Mouse (Mus musculus) olfactory bulb, adult 2 months (tissue): ENCODE data around the gene Ly6g5c. TPM values are rescaled to one million over a fixed set of nuclear protein-coding genes. Genes with fewer than 3 reads are reported as not detected.

Experiments
- H3K27ac ChIP-seq: fragments of 200-500 bp; 2 replicates; pipeline ENCODE4 v1.5.1; 2012; ENCODE audit warnings: low read depth, low read length; ENCODE audit not compliant: insufficient read depth
- H3K4me1 ChIP-seq: fragments of 200-500 bp; 2 replicates; pipeline ENCODE4 v1.6.1; 2012; ENCODE audit warnings: low read length; ENCODE audit not compliant: control insufficient read depth, insufficient read depth
- H3K4me3 ChIP-seq: fragments of 200-500 bp; 2 replicates; pipeline ENCODE4 v1.5.1; 2012; ENCODE audit warnings: mild to moderate bottlenecking, low read depth, low read length, moderate library complexity; ENCODE audit not compliant: insufficient read depth
- CTCF ChIP-seq: fragments of 200-500 bp; IDR thresholded peaks from 2 replicates; pipeline ENCODE4 v1.5.1; 2012; ENCODE audit warnings: low read depth, mild to moderate bottlenecking, low read length, moderate library complexity; ENCODE audit not compliant: insufficient read depth
- POLR2A ChIP-seq: fragments of 200-500 bp; IDR thresholded peaks from 2 replicates; pipeline ENCODE4 v1.6.1; 2012; ENCODE audit warnings: mild to moderate bottlenecking, low read depth, low read length, moderate library complexity; ENCODE audit not compliant: insufficient read depth
- WGBS: fragments of 180-500 bp; shearing (Covaris S2); methylation state at CpG from one replicate; pipeline ENCODE4 v1.1.7; 2018; 5-methylcytosine and 5-hydroxymethylcytosine counted together
- polyA plus RNA-seq: library from polyadenylated mRNA; stranded (reverse); fragments of >200 nt; gene quantifications from 2 replicates; pipeline ENCODE4 v1.2.4, GENCODE M21; 2012; ENCODE audit warnings: low replicate concordance; ENCODE audit not compliant: missing spikeins, insufficient read depth, insufficient read length

Ly6g5c gene
- polyA plus RNA-seq, 1 experiment, result not detected

GRCm38 (mm10) chr17:35077786-35078233 is 30.3 kb upstream of the Ly6g5c start, which contains the start of gene Ly6g6d:
Gene Ly6g6d (minus strand): TSS chr17:35078065.
- H3K4me1 ChIP-seq, result peaks cover 10% of the 10 kb centered on the region; the same call in 1 of the 2 replicates
- no peak for TF ChIP-seq CTCF
- TF ChIP-seq POLR2A, result no peak
- H3K4me3 ChIP-seq, result peak within 1 kb of the TSS; percentile 20
- H3K27ac ChIP-seq, result no peak within 1 kb of the TSS
- 22% methylated on average over 14 of the region's 14 CpGs for WGBS

- Histone ChIP-seq H3K27ac (no peak overlapping the region), H3K4me1 (peaks cover 10% of the 10 kb centered on the region; the same call in 1 of the 2 replicates), H3K4me3 (no peak overlapping the region)
- TF ChIP-seq CTCF (no peak), POLR2A (no peak)
- 63% methylated on average over 9 of the region's 9 CpGs for WGBS
Measured at GRCm38 (mm10) chr17:35079778-35080177, 28.3 kb upstream of the Ly6g5c start.

- Histone ChIP-seq H3K4me3 (no peak overlapping the region), H3K27ac (no peak overlapping the region), H3K4me1 (peaks cover 10% of the 10 kb centered on the region; the same call in 1 of the 2 replicates)
- 61% methylated on average over 6 of the region's 6 CpGs for WGBS
- TF ChIP-seq CTCF (no peak), POLR2A (no peak)
Measured at GRCm38 (mm10) chr17:35080248-35080647, 27.8 kb upstream of the Ly6g5c start.

- WGBS, result 77% methylated on average over 4 of the region's 4 CpGs
- Histone ChIP-seq H3K4me3 (no peak overlapping the region), H3K27ac (no peak overlapping the region), H3K4me1 (peaks cover 10% of the 10 kb centered on the region; the same call in 1 of the 2 replicates)
- TF ChIP-seq POLR2A, result no peak
Measured at GRCm38 (mm10) chr17:35080710-35081109, 27.4 kb upstream of the Ly6g5c start.

- Histone ChIP-seq H3K4me1 (peaks cover 2% of the 10 kb centered on the region; the same call in 1 of the 2 replicates), H3K27ac (no peak overlapping the region), H3K4me3 (no peak overlapping the region)
- no peak for TF ChIP-seq CTCF
- no peak for TF ChIP-seq POLR2A
- WGBS, result 88% methylated on average over 16 of the region's 16 CpGs
Measured at GRCm38 (mm10) chr17:35082841-35083576, 25.1 kb upstream of the Ly6g5c start.

GRCm38 (mm10) chr17:35083929-35084497 is 24.1 kb upstream of the Ly6g5c start:
- Histone ChIP-seq H3K4me3 (no peak overlapping the region), H3K4me1 (no peaks in the 10 kb centered on the region), H3K27ac (no peak overlapping the region)
- WGBS, result 80% methylated on average over 3 of the region's 3 CpGs
- no peak for TF ChIP-seq POLR2A
- no peak for TF ChIP-seq CTCF

GRCm38 (mm10) chr17:35085208-35085865 is 22.7 kb upstream of the Ly6g5c start, which contains the start of gene Ly6g6f:
Gene Ly6g6f (minus strand): TSS chr17:35085610.
- TF ChIP-seq POLR2A (no peak), CTCF (no peak)
- 81% methylated on average over 7 of the region's 7 CpGs for WGBS
- Histone ChIP-seq H3K27ac (no peak within 1 kb of the TSS), H3K4me3 (no peak within 1 kb of the TSS), H3K4me1 (peaks cover 4% of the 10 kb centered on the region)

GRCm38 (mm10) chr17:35088151-35088550 is 19.9 kb upstream of the Ly6g5c start:
- Histone ChIP-seq H3K4me3 (no peak overlapping the region), H3K4me1 (peaks cover 12% of the 10 kb centered on the region), H3K27ac (no peak overlapping the region)
- WGBS, result 46% methylated on average over 2 of the region's 2 CpGs
- TF ChIP-seq CTCF (no peak), POLR2A (no peak)
